Mouse (Mus musculus): ENCODE results near the gene Khdc1c. TPM values are rescaled to one million over a fixed set of nuclear protein-coding genes. Genes with fewer than 3 reads are reported as not detected.

The Khdc1c gene
- polyA plus RNA-seq, 1 experiment from 2014 or later: not detected

DNA sequence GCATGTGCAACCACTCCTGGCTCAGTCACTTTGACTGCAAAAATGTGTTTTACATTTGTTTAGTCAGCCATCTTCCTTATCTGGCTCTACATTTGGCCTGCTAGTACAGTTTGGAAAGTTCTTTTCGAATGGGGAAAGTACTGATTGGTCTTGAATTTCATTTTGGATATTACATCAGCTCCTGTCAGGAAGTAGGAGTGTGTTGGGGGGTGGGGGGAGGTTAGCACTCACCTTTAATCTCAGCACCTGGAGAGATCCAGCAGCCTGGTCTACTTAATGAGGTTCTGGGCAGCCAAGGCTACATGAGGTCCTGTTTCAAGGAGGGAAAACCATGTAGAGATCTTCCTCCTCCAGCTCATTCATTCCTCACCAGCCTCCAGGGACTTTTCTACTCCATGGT is 15.1 kb downstream of the Khdc1c start, which contains the start of gene Khdc1b:
Khdc1b (plus strand) TSS at position 301 of the 400 bp plus-strand sequence.
- no peaks in the 10 kb centered on the region for H3K4me1 ChIP-seq (replicated peaks)
- WGBS: 83% methylated on average over 1 of the region's 1 CpGs
- no peak for DNase-seq (ENCODE audit: low spot score)

DNA sequence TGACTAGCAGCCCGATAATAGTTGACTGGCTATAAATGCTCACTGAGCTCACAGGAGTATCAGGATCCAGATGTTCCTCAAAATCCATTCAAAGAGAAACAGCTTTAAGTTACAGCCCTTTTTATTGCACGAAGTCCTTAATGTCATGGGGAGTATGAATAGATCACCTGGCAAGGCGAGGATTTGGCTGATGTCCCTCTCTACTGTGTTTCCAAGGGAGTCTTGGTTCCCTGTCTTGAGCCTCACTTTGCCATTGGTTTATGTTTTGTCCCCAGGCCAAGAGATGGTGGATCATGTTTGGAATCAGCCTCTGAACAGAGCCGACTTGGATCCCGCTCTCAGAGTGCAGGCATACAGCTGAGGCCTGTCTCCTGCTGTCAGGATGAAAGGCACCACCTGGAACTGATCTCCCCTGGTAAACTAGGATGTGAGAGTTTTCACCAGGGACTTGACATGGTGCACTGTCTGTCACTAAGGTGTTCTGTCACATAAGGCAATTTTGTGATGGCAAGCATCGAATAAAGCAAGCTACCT is 23.1 kb downstream of the Khdc1c start:
- Histone ChIP-seq H3K27me3 (ENCODE audit: insufficient read depth, poor library complexity, severe bottlenecking) (no peaks in the 10 kb centered on the region), H3K4me3 (no peak overlapping the region), H3K9me3 (no peaks in the 10 kb centered on the region), H3K4me1 (replicated peaks) (no peaks in the 10 kb centered on the region), H3K27ac (no peak overlapping the region), H3K36me3 (no peaks in the 10 kb centered on the region)
- 75% methylated on average over 6 of the region's 6 CpGs for WGBS
- DNase-seq (ENCODE audit: low spot score): no peak

More for the DNA sequence above, 15.1 kb downstream of the Khdc1c start, which contains the start of gene Khdc1b:
- Histone ChIP-seq H3K27me3 (ENCODE audit: insufficient read depth, poor library complexity, severe bottlenecking) (no peaks in the 10 kb centered on the region), H3K9me3 (0 out of 2 replicates have a peak, but pooled peaks cover 7% of the 10 kb centered on the region), H3K36me3 (no peaks in the 10 kb centered on the region), H3K27ac (no peak within 1 kb of the TSS), H3K4me3 (no peak within 1 kb of the TSS)

DNA sequence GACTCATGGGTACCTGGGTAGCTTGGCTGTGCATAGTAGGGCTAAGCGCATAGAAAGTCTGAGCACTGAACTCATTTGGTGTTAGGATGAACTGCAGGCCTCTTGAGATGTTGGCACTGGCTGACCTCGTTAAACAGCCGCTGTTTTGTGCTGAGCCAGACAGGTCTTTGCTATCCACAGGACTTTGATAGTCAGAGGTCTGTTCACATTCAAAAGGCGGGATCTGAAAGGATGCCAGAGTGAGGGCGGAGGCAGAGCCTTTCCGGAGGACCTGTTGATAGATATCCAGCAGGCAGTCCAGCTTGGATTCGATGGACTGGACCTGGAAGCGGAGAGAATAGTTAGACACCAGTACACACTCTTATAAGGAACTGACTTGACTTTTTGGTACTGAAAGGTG is 34.7 kb downstream of the Khdc1c start:
- Histone ChIP-seq H3K27ac (no peak overlapping the region), H3K27me3 (ENCODE audit: insufficient read depth, poor library complexity, severe bottlenecking) (no peaks in the 10 kb centered on the region), H3K4me1 (replicated peaks) (no peaks in the 10 kb centered on the region), H3K36me3 (no peaks in the 10 kb centered on the region), H3K9me3 (no peaks in the 10 kb centered on the region), H3K4me3 (no peak overlapping the region)
- DNase-seq (ENCODE audit: low spot score): no peak
- WGBS: 84% methylated on average over 8 of the region's 8 CpGs

DNA sequence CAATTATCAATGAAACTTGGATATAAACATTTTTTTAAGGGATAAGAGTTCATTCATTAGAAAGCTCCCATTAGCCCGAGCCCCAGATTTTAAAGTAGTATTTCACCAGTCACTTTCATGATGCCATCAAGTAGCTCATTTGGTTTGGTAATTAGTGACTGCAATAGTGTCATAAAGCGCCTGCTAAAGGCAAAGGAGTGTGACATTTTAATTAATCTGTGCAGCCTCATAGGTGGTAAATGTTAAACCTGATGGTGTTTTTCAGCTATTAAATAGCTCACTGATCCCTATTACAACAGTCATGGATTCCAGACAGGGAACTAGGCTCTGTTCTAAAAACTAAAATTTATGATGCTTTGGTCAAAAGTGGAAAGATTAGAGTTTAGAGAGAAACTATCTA is 39.1 kb downstream of the Khdc1c start:
- 0 out of 2 replicates have a peak, but pooled peaks cover 4% of the 10 kb centered on the region for H3K4me1 ChIP-seq (replicated peaks)
- DNase-seq (ENCODE audit: low spot score): no peak
- WGBS: 84% methylated on average over 2 of the region's 2 CpGs
- no peaks in the 10 kb centered on the region for H3K27me3 ChIP-seq (ENCODE audit: insufficient read depth, poor library complexity, severe bottlenecking)
- no peak overlapping the region for H3K4me3 ChIP-seq
- no peaks in the 10 kb centered on the region for H3K36me3 ChIP-seq
- no peaks in the 10 kb centered on the region for H3K9me3 ChIP-seq
- H3K27ac ChIP-seq: no peak overlapping the region

DNA sequence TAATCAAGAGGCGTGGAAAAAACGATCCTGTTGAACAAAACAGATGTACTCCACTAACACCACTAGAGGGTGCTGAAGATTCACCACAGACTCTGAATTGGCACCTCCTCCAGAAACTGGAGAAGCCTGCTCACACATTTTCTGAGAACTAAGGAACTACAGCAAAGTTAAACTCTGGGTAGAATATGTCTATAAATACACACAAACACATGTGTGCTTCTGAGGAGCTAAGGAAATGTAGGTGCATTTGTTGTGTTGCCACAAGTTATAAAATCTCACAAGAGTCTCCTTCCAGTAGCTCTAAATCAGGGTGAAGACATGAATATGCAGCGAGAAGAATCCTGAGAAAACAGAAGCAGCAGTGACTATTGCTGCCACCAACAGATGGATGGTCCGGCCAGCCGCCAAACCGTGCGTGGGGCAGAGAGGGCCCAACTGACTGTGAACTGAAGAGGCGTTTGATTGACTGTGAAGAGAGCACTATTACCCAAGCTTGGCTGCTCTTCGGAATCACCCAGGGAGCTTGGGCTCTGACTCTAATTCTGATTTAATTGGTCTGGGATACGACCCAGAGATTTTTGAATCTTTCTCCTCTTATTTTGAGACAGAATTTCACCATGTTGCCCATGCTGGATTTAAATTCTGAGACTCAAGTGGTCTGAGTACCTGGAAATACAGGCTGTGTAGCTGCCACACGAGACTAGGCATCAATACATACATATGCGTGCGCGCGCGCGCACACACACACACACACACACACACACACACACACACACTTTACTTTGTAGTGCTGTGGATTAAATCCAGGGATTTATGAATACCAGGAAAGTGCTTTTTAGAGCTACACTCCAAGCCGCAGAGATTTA is 43.4 kb downstream of the Khdc1c start:
- H3K4me1 ChIP-seq (replicated peaks): 0 out of 2 replicates have a peak, but pooled peaks cover 4% of the 10 kb centered on the region
- H3K36me3 ChIP-seq: no peaks in the 10 kb centered on the region
- no peaks in the 10 kb centered on the region for H3K27me3 ChIP-seq (ENCODE audit: insufficient read depth, poor library complexity, severe bottlenecking)
- peak; percentile 26 for DNase-seq (ENCODE audit: low spot score)
- no peaks in the 10 kb centered on the region for H3K9me3 ChIP-seq
- no peak overlapping the region for H3K4me3 ChIP-seq
- WGBS: 61% methylated on average over 18 of the region's 18 CpGs
- H3K27ac ChIP-seq: no peak overlapping the region

DNA sequence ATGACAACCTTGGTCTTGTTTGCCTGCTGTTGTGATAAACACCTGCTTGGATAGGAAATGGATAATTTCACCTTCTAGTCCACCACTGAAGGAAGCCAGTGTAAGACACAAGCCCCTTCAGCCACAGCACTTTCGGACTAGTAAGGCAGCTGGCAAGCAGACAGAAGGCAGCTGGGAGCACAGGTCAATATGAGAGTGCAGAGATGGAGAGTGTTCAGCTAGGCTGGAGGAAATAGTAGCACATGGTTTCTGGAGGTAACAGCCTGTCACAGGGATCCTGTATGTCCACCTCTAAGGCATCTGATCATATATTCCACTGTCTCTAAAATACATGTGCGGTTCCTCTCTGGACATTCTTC is 44.0 kb downstream of the Khdc1c start:
- Histone ChIP-seq H3K36me3 (no peaks in the 10 kb centered on the region), H3K27me3 (ENCODE audit: insufficient read depth, poor library complexity, severe bottlenecking) (no peaks in the 10 kb centered on the region), H3K4me3 (no peak overlapping the region), H3K4me1 (replicated peaks) (0 out of 2 replicates have a peak, but pooled peaks cover 4% of the 10 kb centered on the region), H3K9me3 (no peaks in the 10 kb centered on the region), H3K27ac (no peak overlapping the region)
- DNase-seq (ENCODE audit: low spot score): no peak
- 89% methylated on average over 2 of the region's 2 CpGs for WGBS

DNA sequence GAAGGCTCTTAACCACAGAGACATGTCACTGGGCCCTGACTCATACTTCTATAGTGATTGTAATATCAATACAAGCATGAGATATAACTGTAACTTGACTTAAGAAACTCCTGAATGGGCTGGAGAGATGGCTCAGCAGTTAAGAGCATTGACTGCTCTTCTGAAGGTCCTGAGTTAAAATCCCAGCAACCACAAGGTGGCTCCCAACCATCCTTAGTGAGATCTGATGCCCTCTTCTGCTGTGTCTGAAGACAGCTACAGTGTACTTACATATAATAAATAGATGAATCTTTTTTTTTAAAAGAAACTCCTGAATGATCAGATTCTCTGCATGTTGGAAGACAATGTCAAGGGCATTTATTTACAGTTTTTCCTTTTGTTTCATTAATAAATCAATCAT is 51.2 kb downstream of the Khdc1c start:
- DNase-seq (ENCODE audit: low spot score): no peak
- no peaks in the 10 kb centered on the region for H3K27me3 ChIP-seq (ENCODE audit: insufficient read depth, poor library complexity, severe bottlenecking)

More for the DNA sequence above, 51.2 kb downstream of the Khdc1c start:
- H3K4me1 ChIP-seq (replicated peaks): no peaks in the 10 kb centered on the region
- H3K27ac ChIP-seq: no peak overlapping the region
- no peaks in the 10 kb centered on the region for H3K9me3 ChIP-seq
- H3K4me3 ChIP-seq: no peak overlapping the region
- no peaks in the 10 kb centered on the region for H3K36me3 ChIP-seq

Other genes with a start within 250 kb of the Khdc1c start
- gene Tmem14a, start 149.8 kb upstream of the Khdc1c start, polyA plus RNA-seq (2016; fragmentation: Nextera tagmentation; extraction: Ambion mirVana): 10.5 and 11.1 TPM in 2 replicates
- 0.21 and 0.26 TPM in 2 replicates for gene Gsta3, start 127.7 kb upstream of the Khdc1c start, polyA plus RNA-seq (2016; fragmentation: Nextera tagmentation; extraction: Ambion mirVana)
- gene Khdc1a, start 18.7 kb upstream of the Khdc1c start, polyA plus RNA-seq (2016; fragmentation: Nextera tagmentation; extraction: Ambion mirVana): not detected in 2 replicates
- gene Khdc1b, start 15.2 kb downstream of the Khdc1c start, polyA plus RNA-seq (2016; fragmentation: Nextera tagmentation; extraction: Ambion mirVana): 0.07 TPM in 1 of 2 replicates, not detected in the other